Mouse (Mus musculus) ES-CJ7 (cell line): ENCODE results near the gene Ttc28.

Experiments
- DNase-seq: peaks from one replicate; pipeline ENCODE4 v3.0.0; 2011; ENCODE audit warnings: low read depth, low spot score

Ttc28 gene

GRCm38 (mm10) chr5:110958196-110958595, 78.6 kb downstream of the Ttc28 start:
- DNase-seq: no peak

- DNase-seq: no peak
These were observed 80.5 kb downstream of the Ttc28 start for GRCm38 (mm10) chr5:110960067-110960466.

GRCm38 (mm10) chr5:110960890-110961289, 81.3 kb downstream of the Ttc28 start:
- DNase-seq: no peak

GRCm38 (mm10) chr5:110967483-110968055, 88.0 kb downstream of the Ttc28 start:
- DNase-seq: no peak

GRCm38 (mm10) chr5:110968566-110968965, 89.0 kb downstream of the Ttc28 start:
- DNase-seq: no peak

GRCm38 (mm10) chr5:110970162-110970780, 90.7 kb downstream of the Ttc28 start:
- no peak for DNase-seq

- DNase-seq: no peak
These were observed 97.1 kb downstream of the Ttc28 start for GRCm38 (mm10) chr5:110976721-110977120.

GRCm38 (mm10) chr5:110977796-110978195, 98.2 kb downstream of the Ttc28 start:
- DNase-seq: no peak

- DNase-seq: peak; percentile 77
These were observed 98.9 kb downstream of the Ttc28 start for GRCm38 (mm10) chr5:110978461-110978860.

GRCm38 (mm10) chr5:110979011-110979860, 99.6 kb downstream of the Ttc28 start:
- peak; percentile 30 for DNase-seq

- peak; percentile 30 for DNase-seq
These were observed 100.3 kb downstream of the Ttc28 start for GRCm38 (mm10) chr5:110979861-110980346.

GRCm38 (mm10) chr5:110980576-110980975, 101.0 kb downstream of the Ttc28 start:
- no peak for DNase-seq

- no peak for DNase-seq
These were observed 102.8 kb downstream of the Ttc28 start for GRCm38 (mm10) chr5:110982436-110982835.

GRCm38 (mm10) chr5:110984136-110984681, 104.6 kb downstream of the Ttc28 start:
- DNase-seq: no peak

- DNase-seq: no peak
These were observed 117.4 kb downstream of the Ttc28 start for GRCm38 (mm10) chr5:110996835-110997539.

- DNase-seq: no peak
These were observed 118.1 kb downstream of the Ttc28 start for GRCm38 (mm10) chr5:110997692-110998091.

- no peak for DNase-seq
These were observed 118.7 kb downstream of the Ttc28 start for GRCm38 (mm10) chr5:110998298-110998697.

- no peak for DNase-seq
These were observed 121.3 kb downstream of the Ttc28 start for GRCm38 (mm10) chr5:111000953-111001352.

GRCm38 (mm10) chr5:111003220-111003619, 123.6 kb downstream of the Ttc28 start:
- DNase-seq: no peak

- no peak for DNase-seq
These were observed 124.1 kb downstream of the Ttc28 start for GRCm38 (mm10) chr5:111003750-111004149.
